Mouse (Mus musculus): ENCODE measurements around the gene Mdga2. TPM values are rescaled to one million over a fixed set of nuclear protein-coding genes. Genes with fewer than 3 reads are reported as not detected.

Gene Mdga2
- polyA plus RNA-seq, 2 experiments, result 2.8 to 3.0 TPM

DNA sequence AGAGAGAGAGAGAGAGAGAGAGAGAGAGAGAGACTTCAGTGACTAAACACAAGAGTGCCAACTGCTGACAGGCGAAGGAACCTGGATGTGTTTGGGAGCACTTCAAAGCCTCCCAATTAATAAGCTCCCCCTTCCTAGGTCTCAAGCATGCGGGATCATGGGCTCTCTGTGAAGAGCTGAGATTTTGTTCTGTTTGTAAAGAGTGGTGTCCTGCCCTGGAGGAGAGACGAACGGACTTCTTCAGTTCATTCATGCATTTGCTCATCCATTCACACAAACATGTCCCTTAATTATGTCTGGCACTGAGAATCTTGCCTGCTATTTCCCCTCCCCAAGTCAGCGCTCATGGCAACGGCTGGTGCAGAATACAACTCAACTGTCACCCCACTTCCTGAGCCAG lies 2.3 kb downstream of the Mdga2 start:
- Histone ChIP-seq H3K4me2 (replicated peaks; ENCODE audit: low read depth, low read length, severe bottlenecking) (peak overlapping the region; percentile 99), H3K27me3 (ENCODE audit: control insufficient read depth, insufficient read depth, low read length) (peaks cover 36% of the 10 kb centered on the region; the same call in 1 of the 2 replicates), H3K4me3 (replicated peaks; ENCODE audit: low read length) (peak overlapping the region; percentile 58), H3K27ac (replicated peaks; ENCODE audit: low read depth, low read length) (no peak overlapping the region), H3K4me1 (ENCODE audit: control insufficient read depth, insufficient read depth, low read length) (no peaks in the 10 kb centered on the region), H3K9ac (ENCODE audit: low read depth, low read length, severe bottlenecking) (no peak overlapping the region), H3K9me3 (ENCODE audit: control insufficient read depth, low read length) (no peaks in the 10 kb centered on the region), H3K36me3 (ENCODE audit: control insufficient read depth, insufficient read depth, low read length) (no peaks in the 10 kb centered on the region)
- 2% methylated on average over 6 of the region's 6 CpGs for WGBS
- DNase-seq (ENCODE audit: low spot score), result no peak
- no peak for ATAC-seq (ENCODE audit: low FRiP score, low read depth)
- no peak for TF ChIP-seq POLR2A (IDR thresholded peaks at IDR 0.05; ENCODE audit: borderline replicate concordance, extremely low read depth, insufficient read depth, insufficient read length)

DNA sequence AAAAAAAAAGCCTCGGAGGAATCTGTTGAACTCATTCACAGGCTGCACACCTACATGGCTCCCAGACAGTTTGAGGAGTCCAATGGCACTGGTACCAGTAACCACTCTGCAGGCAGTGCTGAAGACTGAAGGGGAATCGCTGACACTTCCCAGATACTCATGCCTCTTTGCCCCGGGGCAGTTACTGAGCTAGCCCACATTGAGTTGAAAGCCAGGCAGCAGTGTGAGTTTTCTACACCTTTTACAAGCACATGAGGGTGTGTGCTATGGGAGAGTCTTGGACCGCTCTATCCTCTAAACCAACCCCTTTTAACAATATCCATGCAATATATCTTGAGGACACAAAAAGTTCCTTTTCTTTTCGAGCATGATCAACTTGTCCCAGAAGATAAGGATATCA lies 2.8 kb downstream of the Mdga2 start:
- Histone ChIP-seq H3K27ac (replicated peaks; ENCODE audit: low read depth, low read length) (no peak overlapping the region), H3K27me3 (ENCODE audit: control insufficient read depth, insufficient read depth, low read length) (peaks cover 36% of the 10 kb centered on the region; the same call in 1 of the 2 replicates), H3K4me3 (replicated peaks; ENCODE audit: low read length) (peak overlapping the region; percentile 58; the same call in 1 of the 2 replicates), H3K36me3 (ENCODE audit: control insufficient read depth, insufficient read depth, low read length) (no peaks in the 10 kb centered on the region), H3K4me1 (ENCODE audit: control insufficient read depth, insufficient read depth, low read length) (no peaks in the 10 kb centered on the region), H3K4me2 (replicated peaks; ENCODE audit: low read depth, low read length, severe bottlenecking) (peak overlapping the region; percentile 99), H3K9me3 (ENCODE audit: control insufficient read depth, low read length) (no peaks in the 10 kb centered on the region), H3K9ac (ENCODE audit: low read depth, low read length, severe bottlenecking) (no peak overlapping the region)
- WGBS, result 31% methylated on average over 5 of the region's 5 CpGs
- no peak for TF ChIP-seq POLR2A (IDR thresholded peaks at IDR 0.05; ENCODE audit: borderline replicate concordance, extremely low read depth, insufficient read depth, insufficient read length)
- ATAC-seq (ENCODE audit: low FRiP score, low read depth), result no peak
- no peak for DNase-seq (ENCODE audit: low spot score)

DNA sequence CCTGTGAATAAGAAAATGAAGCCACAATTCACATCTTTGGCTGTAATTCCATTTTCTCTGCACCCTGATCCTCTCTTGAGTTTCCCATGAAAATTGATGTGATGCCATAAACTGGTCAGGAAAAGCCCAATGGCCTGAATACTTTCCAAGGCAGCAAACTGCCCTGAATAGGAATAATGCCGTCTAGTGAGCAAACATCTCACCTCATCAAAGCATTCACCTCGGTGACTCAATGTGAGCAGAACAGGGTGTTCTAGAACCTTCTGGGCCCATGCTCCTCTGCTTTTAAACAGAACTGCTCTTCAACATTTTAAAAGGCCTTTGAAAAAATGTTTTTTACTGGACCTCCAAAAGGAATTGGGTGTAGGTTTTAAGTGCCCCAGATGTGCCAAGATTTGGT lies 9.5 kb downstream of the Mdga2 start:
- no peaks in the 10 kb centered on the region for H3K4me1 ChIP-seq (ENCODE audit: control insufficient read depth, insufficient read depth, low read length)
- no peaks in the 10 kb centered on the region for H3K9me3 ChIP-seq (ENCODE audit: control insufficient read depth, low read length)
- H3K4me3 ChIP-seq (replicated peaks; ENCODE audit: low read length), result no peak overlapping the region
- H3K4me2 ChIP-seq (replicated peaks; ENCODE audit: low read depth, low read length, severe bottlenecking), result no peak overlapping the region
- no peaks in the 10 kb centered on the region for H3K27me3 ChIP-seq (ENCODE audit: control insufficient read depth, insufficient read depth, low read length)
- no peak overlapping the region for H3K9ac ChIP-seq (ENCODE audit: low read depth, low read length, severe bottlenecking)
- DNase-seq (ENCODE audit: low spot score), result no peak
- H3K27ac ChIP-seq (replicated peaks; ENCODE audit: low read depth, low read length), result no peak overlapping the region
- no peak for TF ChIP-seq POLR2A (IDR thresholded peaks at IDR 0.05; ENCODE audit: borderline replicate concordance, extremely low read depth, insufficient read depth, insufficient read length)
- no peak for ATAC-seq (ENCODE audit: low FRiP score, low read depth)
- WGBS, result 54% methylated on average over 2 of the region's 2 CpGs
- no peaks in the 10 kb centered on the region for H3K36me3 ChIP-seq (ENCODE audit: control insufficient read depth, insufficient read depth, low read length)

- Histone ChIP-seq H3K27me3 (ENCODE audit: control insufficient read depth, insufficient read depth, low read length) (no peaks in the 10 kb centered on the region), H3K9me3 (ENCODE audit: control insufficient read depth, low read length) (no peaks in the 10 kb centered on the region), H3K36me3 (ENCODE audit: control insufficient read depth, insufficient read depth, low read length) (no peaks in the 10 kb centered on the region), H3K9ac (ENCODE audit: low read depth, low read length, severe bottlenecking) (no peak overlapping the region), H3K27ac (replicated peaks; ENCODE audit: low read depth, low read length) (no peak overlapping the region), H3K4me3 (replicated peaks; ENCODE audit: low read length) (no peak overlapping the region), H3K4me1 (ENCODE audit: control insufficient read depth, insufficient read depth, low read length) (no peaks in the 10 kb centered on the region), H3K4me2 (replicated peaks; ENCODE audit: low read depth, low read length, severe bottlenecking) (no peak overlapping the region)
- ATAC-seq (ENCODE audit: low FRiP score, low read depth) (no peak), DNase-seq (ENCODE audit: low spot score) (no peak)
- TF ChIP-seq POLR2A (IDR thresholded peaks at IDR 0.05; ENCODE audit: borderline replicate concordance, extremely low read depth, insufficient read depth, insufficient read length), result no peak
- 100% methylated on average over 1 of the region's 1 CpGs for WGBS
Measured at GRCm38 (mm10) chr12:67178155-67178554, 44.2 kb downstream of the Mdga2 start.

- ATAC-seq (ENCODE audit: low FRiP score, low read depth) (no peak), DNase-seq (ENCODE audit: low spot score) (no peak)
- 92% methylated on average over 8 of the region's 8 CpGs for WGBS
- Histone ChIP-seq H3K27me3 (ENCODE audit: control insufficient read depth, insufficient read depth, low read length) (no peaks in the 10 kb centered on the region), H3K9me3 (ENCODE audit: control insufficient read depth, low read length) (no peaks in the 10 kb centered on the region), H3K4me3 (replicated peaks; ENCODE audit: low read length) (no peak overlapping the region), H3K27ac (replicated peaks; ENCODE audit: low read depth, low read length) (no peak overlapping the region), H3K36me3 (ENCODE audit: control insufficient read depth, insufficient read depth, low read length) (no peaks in the 10 kb centered on the region), H3K4me1 (ENCODE audit: control insufficient read depth, insufficient read depth, low read length) (no peaks in the 10 kb centered on the region), H3K4me2 (replicated peaks; ENCODE audit: low read depth, low read length, severe bottlenecking) (no peak overlapping the region), H3K9ac (ENCODE audit: low read depth, low read length, severe bottlenecking) (no peak overlapping the region)
- no peak for TF ChIP-seq POLR2A (IDR thresholded peaks at IDR 0.05; ENCODE audit: borderline replicate concordance, extremely low read depth, insufficient read depth, insufficient read length)
Measured at GRCm38 (mm10) chr12:67156569-67157237, 65.6 kb downstream of the Mdga2 start.
